Comparison of ENCODE assay signal across 9 mouse cellular contexts in genomic region chr7:49544775-49545705, GRCm38 (mm10).
DNase-seq lines count a peak whose midpoint lies in the region; ATAC-seq lines count a peak whose summit lies in the region.
"Had no signal": no experiment of that assay in that cellular context is flagged by ENCODE, and none has a peak within 500 bp of the region (broad histone marks: within the 10 kb centered on the region; RNA-seq: fewer than 3 reads in every experiment).

No protein-coding gene starts in this region.

- H3K27ac ChIP-seq in embryonic facial prominence, embryonic 12.5 days = peak overlapping the region; percentile 14; the same call in 1 of the 2 replicates
- H3K27ac ChIP-seq in hindbrain, embryonic 16.5 days (ENCODE audit: low read depth, low read length) = no peak overlapping the region
- H3K27ac ChIP-seq: limb, embryonic 15.5 days had no signal

- ATAC-seq in embryonic facial prominence, embryonic 12.5 days (ENCODE audit: insufficient number of reproducible peaks, insufficient read depth, low FRiP score, low TSS enrichment) = no peak
- ATAC-seq in hindbrain, embryonic 16.5 days = peak; percentile 37; the same call in 1 of the 2 replicates

- WGBS in embryonic facial prominence, embryonic 12.5 days = 24% methylated on average over 11 of the region's 11 CpGs
- WGBS in hindbrain, embryonic 16.5 days = 24% methylated on average over 11 of the region's 11 CpGs

- peaks cover 12% of the 10 kb centered on the region; the same call in 1 of the 2 replicates for H3K4me1 ChIP-seq in embryonic facial prominence, embryonic 12.5 days
- H3K4me1 ChIP-seq in hindbrain, embryonic 16.5 days (ENCODE audit: control insufficient read depth, insufficient read depth, low read depth, low read length) = peaks cover 6% of the 10 kb centered on the region

- no peaks in the 10 kb centered on the region for H3K9me3 ChIP-seq in embryonic facial prominence, embryonic 12.5 days
- no peaks in the 10 kb centered on the region for H3K9me3 ChIP-seq in hindbrain, embryonic 16.5 days (ENCODE audit: control insufficient read depth, low read length)
- H3K9me3 ChIP-seq: limb, embryonic 15.5 days had no signal

- peak; percentile 82 for DNase-seq in layer of hippocampus, adult 9-11 months
- DNase-seq in layer of hippocampus, postnatal 25 days (ENCODE audit: extremely low spot score in 1 of 2, low spot score in 1 of 2) = no peak
- DNase-seq in retina, postnatal 1 day = peak; percentile 66
- DNase-seq in spleen, adult 12 weeks (ENCODE audit: low spot score) = no peak
- no peak for DNase-seq in kidney, postnatal 25 days

- H3K9ac ChIP-seq in embryonic facial prominence, embryonic 12.5 days = no peak overlapping the region
- H3K9ac ChIP-seq in hindbrain, embryonic 16.5 days (ENCODE audit: low read depth, low read length) = no peak overlapping the region
- H3K9ac ChIP-seq: limb, embryonic 15.5 days had no signal

- H3K36me3 ChIP-seq in embryonic facial prominence, embryonic 12.5 days = no peaks in the 10 kb centered on the region
- peaks cover 5% of the 10 kb centered on the region; the same call in 1 of the 2 replicates for H3K36me3 ChIP-seq in hindbrain, embryonic 16.5 days (ENCODE audit: control insufficient read depth, insufficient read depth, low read length)

- H3K27me3 ChIP-seq in embryonic facial prominence, embryonic 12.5 days = no peaks in the 10 kb centered on the region
- H3K27me3 ChIP-seq in hindbrain, embryonic 16.5 days (replicated peaks; ENCODE audit: control insufficient read depth, insufficient read depth, low read length) = no peaks in the 10 kb centered on the region
- H3K27me3 ChIP-seq: limb, embryonic 15.5 days had no signal

- H3K4me3 ChIP-seq in embryonic facial prominence, embryonic 12.5 days = no peak overlapping the region
- H3K4me3 ChIP-seq in hindbrain, embryonic 16.5 days (ENCODE audit: low read length) = no peak overlapping the region
- H3K4me3 ChIP-seq: erythroblast, embryonic 14.5 days; limb, embryonic 15.5 days had no signal

- H3K4me2 ChIP-seq in embryonic facial prominence, embryonic 12.5 days (replicated peaks) = no peak overlapping the region
- no peak overlapping the region for H3K4me2 ChIP-seq in hindbrain, embryonic 16.5 days (ENCODE audit: low read length)
- H3K4me2 ChIP-seq: limb, embryonic 15.5 days had no signal

Comparison
In these comparisons a context has a peak if more than half of its experiments do, and no peak if none do; other contexts are left out.
1. DNase-seq: peak in layer of hippocampus, adult 9-11 months (single experiment) and retina, postnatal 1 day (single experiment); none in layer of hippocampus, postnatal 25 days (0 of 2), spleen, adult 12 weeks (single experiment) and kidney, postnatal 25 days (0 of 2).